Mouse (Mus musculus): ENCODE results near the gene Gm8232. TPM values are rescaled to one million over a fixed set of nuclear protein-coding genes. Genes with fewer than 3 reads are reported as not detected.
"Not testable (repeated sequence)": the region's sequence is repeated elsewhere in the genome, so short reads cannot be mapped to it uniquely, and the experiment has no call there.

Gm8232 gene
- polyA plus RNA-seq (2014; fragmentation: Nextera tagmentation; extraction: Ambion mirVana), result not detected in 2 replicates

DNA sequence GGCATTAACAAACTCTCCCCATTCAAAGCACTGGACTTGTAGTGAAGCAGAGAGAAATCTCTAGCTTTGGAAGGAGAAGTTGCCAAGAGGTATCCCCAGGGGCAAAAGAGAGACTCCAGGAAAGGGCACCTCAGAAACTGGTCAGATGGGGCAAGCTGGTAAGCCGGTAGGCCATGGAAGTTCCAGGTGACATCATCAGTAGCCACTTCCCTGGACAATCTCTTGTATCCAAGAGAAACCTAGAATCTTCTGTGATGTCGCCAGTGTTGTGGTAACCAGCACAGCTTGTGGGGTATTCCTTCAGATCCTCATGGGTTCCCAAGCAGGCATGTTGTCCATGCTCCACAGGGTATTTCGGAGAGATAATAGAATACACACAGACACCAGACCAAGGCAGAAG is at the start of gene Gm8232:
Gene Gm8232 (plus strand): TSS at position 301 of the 400 bp plus-strand sequence.
- H3K9ac ChIP-seq, DNase-seq: not testable (repeated sequence)
- WGBS, result 85% methylated on average over 2 of the region's 3 CpGs

GRCm38 (mm10) chr14:44384233-44384632 is 49.2 kb upstream of the Gm8232 start:
- H3K9me3 ChIP-seq (ENCODE audit: low read depth, low read length); H3K27ac ChIP-seq (ENCODE audit: low read depth); H3K27me3 ChIP-seq (ENCODE audit: insufficient read depth, low read length); DNase-seq; H3K9ac ChIP-seq; H3K36me3 ChIP-seq (ENCODE audit: insufficient read depth); ATAC-seq (ENCODE audit: insufficient read depth); H3K4me3 ChIP-seq (ENCODE audit: low read depth, low read length); H3K4me2 ChIP-seq; H3K4me1 ChIP-seq (ENCODE audit: insufficient read depth): not testable (repeated sequence)
- WGBS, result 79% methylated on average over 3 of the region's 4 CpGs

More for the DNA sequence above, at the start of gene Gm8232:
- not testable (repeated sequence) for ATAC-seq (ENCODE audit: insufficient read depth); H3K4me2 ChIP-seq; H3K9me3 ChIP-seq (ENCODE audit: low read depth, low read length); H3K4me3 ChIP-seq (ENCODE audit: low read depth, low read length); H3K27me3 ChIP-seq (ENCODE audit: insufficient read depth, low read length); H3K4me1 ChIP-seq (ENCODE audit: insufficient read depth); H3K27ac ChIP-seq (ENCODE audit: low read depth); H3K36me3 ChIP-seq (ENCODE audit: insufficient read depth)

DNA sequence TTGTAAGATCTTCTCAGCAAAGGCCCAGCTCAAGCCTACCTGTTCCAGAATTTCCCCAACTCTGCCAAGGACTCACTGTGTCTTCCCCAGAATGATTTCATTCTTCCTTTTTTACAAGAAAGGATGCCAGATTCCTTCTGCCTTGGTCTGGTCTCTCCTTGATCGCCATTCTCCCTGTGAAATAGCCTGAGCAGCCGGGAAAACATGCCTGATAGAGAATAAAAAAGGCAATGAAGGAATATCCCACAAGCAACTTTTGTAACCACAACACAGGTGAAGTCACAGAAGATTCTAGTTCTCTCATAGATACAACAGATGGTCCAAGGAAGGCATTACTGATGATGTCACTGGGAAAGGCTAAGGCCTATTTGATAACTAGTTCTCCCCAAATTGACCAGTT is 22.8 kb upstream of the Gm8232 start, which contains the start of gene Gm3371:
Gene Gm3371 (minus strand): TSS at position 101 of the 400 bp plus-strand sequence.
- not testable (repeated sequence) for H3K36me3 ChIP-seq (ENCODE audit: insufficient read depth); H3K9ac ChIP-seq; H3K9me3 ChIP-seq (ENCODE audit: low read depth, low read length); H3K4me1 ChIP-seq (ENCODE audit: insufficient read depth); H3K27ac ChIP-seq (ENCODE audit: low read depth); H3K4me2 ChIP-seq; H3K4me3 ChIP-seq (ENCODE audit: low read depth, low read length); ATAC-seq (ENCODE audit: insufficient read depth); DNase-seq; H3K27me3 ChIP-seq (ENCODE audit: insufficient read depth, low read length)
- no CpG with 5 or more reads among the region's 2 CpGs for WGBS

Other genes with a start within 250 kb of the Gm8232 start
- not detected in 2 replicates for gene Gm8212, start 236.0 kb upstream of the Gm8232 start, polyA plus RNA-seq (2014; fragmentation: Nextera tagmentation; extraction: Ambion mirVana)
- gene 4930503E14Rik, start 220.4 kb upstream of the Gm8232 start, polyA plus RNA-seq (2014; fragmentation: Nextera tagmentation; extraction: Ambion mirVana), result not detected in 2 replicates
- not detected in 2 replicates for gene Gm8220, start 148.1 kb upstream of the Gm8232 start, polyA plus RNA-seq (2014; fragmentation: Nextera tagmentation; extraction: Ambion mirVana)
- gene Gm5930, start 95.1 kb upstream of the Gm8232 start, polyA plus RNA-seq (2014; fragmentation: Nextera tagmentation; extraction: Ambion mirVana), result not detected in 2 replicates
- gene Gm8229, start 68.3 kb upstream of the Gm8232 start, polyA plus RNA-seq (2014; fragmentation: Nextera tagmentation; extraction: Ambion mirVana), result not detected in 2 replicates
- not detected in 2 replicates for gene Gm3371, start 22.9 kb upstream of the Gm8232 start, polyA plus RNA-seq (2014; fragmentation: Nextera tagmentation; extraction: Ambion mirVana)
- not detected in 2 replicates for gene BC061237, start 58.8 kb downstream of the Gm8232 start, polyA plus RNA-seq (2014; fragmentation: Nextera tagmentation; extraction: Ambion mirVana)
- gene Gm17093, start 84.6 kb downstream of the Gm8232 start, polyA plus RNA-seq (2014; fragmentation: Nextera tagmentation; extraction: Ambion mirVana), result not detected in 2 replicates
- not detected in 2 replicates for gene Gm8247, start 149.5 kb downstream of the Gm8232 start, polyA plus RNA-seq (2014; fragmentation: Nextera tagmentation; extraction: Ambion mirVana)
- not detected in 2 replicates for gene Gm5624, start 194.3 kb downstream of the Gm8232 start, polyA plus RNA-seq (2014; fragmentation: Nextera tagmentation; extraction: Ambion mirVana)